Mouse (Mus musculus) lung, embryonic 16.5 days (tissue): Measurements from ENCODE around the gene Ppp2r5b. TPM values are rescaled to one million over a fixed set of nuclear protein-coding genes. Genes with fewer than 3 reads are reported as not detected.

ENCODE experiments used
- ATAC-seq: fragments of 200-750 bp; cut with Nextera tagmentation; 2 replicates; pipeline ENCODE4 v1.8.0; 2017; ENCODE audit warnings: low read depth, mild to moderate bottlenecking, moderate library complexity
- H3K27ac ChIP-seq: fragments of 300-500 bp; sonication (generic); 2 replicates; pipeline ENCODE4 v1.5.1; 2014; ENCODE audit warnings: mild to moderate bottlenecking, control low read depth, low read length
- H3K27me3 ChIP-seq: fragments of 300-500 bp; sonication (generic); 2 replicates; pipeline ENCODE4 v1.6.1; 2014; ENCODE audit warnings: low read depth, low read length, mixed read lengths; ENCODE audit not compliant: control insufficient read depth, insufficient read depth
- H3K36me3 ChIP-seq: fragments of 300-500 bp; sonication (generic); 2 replicates; pipeline ENCODE4 v1.6.1; 2014; ENCODE audit warnings: low read length; ENCODE audit not compliant: control insufficient read depth, insufficient read depth
- H3K4me1 ChIP-seq: fragments of 300-500 bp; sonication (generic); replicated peaks from 2 replicates; pipeline ENCODE4 v1.6.1; 2014; ENCODE audit warnings: low read length, mixed read lengths; ENCODE audit not compliant: control insufficient read depth, insufficient read depth
- H3K4me2 ChIP-seq: fragments of 300-500 bp; sonication (generic); 2 replicates; pipeline ENCODE4 v1.6.1; 2014; ENCODE audit warnings: low read depth, low read length, control low read depth
- H3K4me3 ChIP-seq: fragments of 300-500 bp; sonication (generic); 2 replicates; pipeline ENCODE4 v1.5.1; 2014; ENCODE audit warnings: mild to moderate bottlenecking, low read length, control low read depth
- H3K9ac ChIP-seq: fragments of 300-500 bp; sonication (generic); 2 replicates; pipeline ENCODE4 v1.6.1; 2014; ENCODE audit warnings: low read length, control low read depth
- H3K9me3 ChIP-seq: fragments of 300-500 bp; sonication (generic); 2 replicates; pipeline ENCODE4 v1.6.1; 2016; ENCODE audit warnings: low read length; ENCODE audit not compliant: control insufficient read depth
- WGBS: fragments of 180-500 bp; shearing (Covaris S2); extraction: QIAGEN DNeasy Blood & Tissue Kit; methylation state at CpG from one replicate; pipeline ENCODE4 v1.1.7; 2014; 5-methylcytosine and 5-hydroxymethylcytosine counted together
- polyA plus RNA-seq: library from polyadenylated mRNA; unstranded; fragments of >200 nt; fragmentation: Nextera tagmentation; extraction: Ambion mirVana; gene quantifications from 2 replicates; pipeline ENCODE4 v1.2.1, GENCODE M21; 2015

The Ppp2r5b gene
- polyA plus RNA-seq, 1 experiment from 2014 or later: 17.8 TPM

GRCm38 (mm10) chr19:6241274-6242107, 5.8 kb upstream of the Ppp2r5b start, which contains the start of gene Atg2a:
TSS of gene Atg2a (plus strand) at chr19:6241668.
- no peaks in the 10 kb centered on the region for H3K27me3 ChIP-seq
- under 1% methylated on average over 55 of the region's 55 CpGs for WGBS
- H3K36me3 ChIP-seq: peaks cover 6% of the 10 kb centered on the region; the same call in 1 of the 2 replicates
- H3K9ac ChIP-seq: peak within 1 kb of the TSS; percentile 97
- peak; percentile 96 for ATAC-seq
- H3K27ac ChIP-seq: peak within 1 kb of the TSS; percentile 82
- peak within 1 kb of the TSS; percentile 94 for H3K4me2 ChIP-seq
- H3K4me3 ChIP-seq: peak within 1 kb of the TSS; percentile 95
- peaks cover 8% of the 10 kb centered on the region for H3K4me1 ChIP-seq
- no peaks in the 10 kb centered on the region for H3K9me3 ChIP-seq

GRCm38 (mm10) chr19:6240725-6241124, 5.1 kb upstream of the Ppp2r5b start:
- Histone ChIP-seq H3K36me3 (peaks cover 3% of the 10 kb centered on the region; the same call in 1 of the 2 replicates), H3K9me3 (no peaks in the 10 kb centered on the region), H3K4me1 (peaks cover 8% of the 10 kb centered on the region), H3K4me2 (peak overlapping the region; percentile 43), H3K4me3 (peak overlapping the region; percentile 95), H3K27me3 (no peaks in the 10 kb centered on the region), H3K9ac (peak overlapping the region; percentile 40; the same call in 1 of the 2 replicates), H3K27ac (peak overlapping the region; percentile 21; the same call in 1 of the 2 replicates)
- WGBS: 25% methylated on average over 5 of the region's 5 CpGs
- ATAC-seq: no peak

DNA sequence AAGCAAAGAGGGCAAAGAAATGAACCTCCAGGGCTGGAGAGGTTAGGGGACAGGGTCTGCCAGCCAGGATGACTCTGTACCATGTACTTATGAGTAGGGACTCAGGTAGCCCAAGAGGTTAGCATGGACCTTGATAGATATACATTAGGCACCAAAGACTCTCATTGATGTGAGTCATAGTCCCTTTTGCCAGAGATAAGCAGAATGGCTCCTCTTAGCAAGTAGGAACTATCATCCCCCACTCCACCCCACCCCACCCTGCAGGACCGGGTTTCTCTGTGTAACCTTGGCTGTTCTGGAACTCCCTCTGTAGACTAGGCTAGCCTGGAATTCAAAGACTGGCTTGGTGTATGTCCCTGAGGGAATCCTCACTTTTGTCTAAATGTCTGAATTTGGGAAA, 4.5 kb upstream of the Ppp2r5b start:
- 37% methylated on average over 1 of the region's 1 CpGs for WGBS
- H3K27me3 ChIP-seq: no peaks in the 10 kb centered on the region
- H3K9me3 ChIP-seq: no peaks in the 10 kb centered on the region
- no peak overlapping the region for H3K4me2 ChIP-seq
- H3K27ac ChIP-seq: no peak overlapping the region
- H3K9ac ChIP-seq: no peak overlapping the region
- peaks cover 3% of the 10 kb centered on the region; the same call in 1 of the 2 replicates for H3K36me3 ChIP-seq
- ATAC-seq: no peak
- peaks cover 9% of the 10 kb centered on the region for H3K4me1 ChIP-seq
- H3K4me3 ChIP-seq: no peak overlapping the region

- Histone ChIP-seq H3K4me1 (peaks cover 20% of the 10 kb centered on the region), H3K9me3 (no peaks in the 10 kb centered on the region), H3K4me3 (no peak overlapping the region), H3K27ac (no peak overlapping the region), H3K4me2 (no peak overlapping the region), H3K36me3 (no peaks in the 10 kb centered on the region), H3K9ac (no peak overlapping the region), H3K27me3 (no peaks in the 10 kb centered on the region)
- ATAC-seq: no peak
Observed at GRCm38 (mm10) chr19:6238740-6239139, 3.1 kb upstream of the Ppp2r5b start.

DNA sequence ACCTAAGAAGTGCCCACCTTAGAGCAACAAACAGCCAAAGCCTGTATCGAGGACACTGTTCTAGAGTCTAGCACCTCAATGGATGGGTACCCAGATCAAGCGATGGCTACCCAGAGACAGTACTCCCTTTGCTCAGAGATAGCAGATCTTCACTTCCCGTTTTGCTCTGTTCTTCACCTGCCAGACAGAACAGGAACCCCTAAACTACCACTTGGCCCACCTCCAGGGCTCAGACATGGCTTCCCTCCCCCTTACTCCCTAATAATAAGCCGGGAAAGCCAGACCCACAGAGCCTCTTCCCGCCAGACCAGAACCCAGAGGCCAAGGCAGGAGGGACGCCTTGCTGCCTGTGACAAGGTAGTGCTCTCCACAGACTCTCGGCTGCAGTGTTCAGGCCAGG, 1.2 kb upstream of the Ppp2r5b start:
- 71% methylated on average over 7 of the region's 7 CpGs for WGBS
- no peak overlapping the region for H3K27ac ChIP-seq

DNA sequence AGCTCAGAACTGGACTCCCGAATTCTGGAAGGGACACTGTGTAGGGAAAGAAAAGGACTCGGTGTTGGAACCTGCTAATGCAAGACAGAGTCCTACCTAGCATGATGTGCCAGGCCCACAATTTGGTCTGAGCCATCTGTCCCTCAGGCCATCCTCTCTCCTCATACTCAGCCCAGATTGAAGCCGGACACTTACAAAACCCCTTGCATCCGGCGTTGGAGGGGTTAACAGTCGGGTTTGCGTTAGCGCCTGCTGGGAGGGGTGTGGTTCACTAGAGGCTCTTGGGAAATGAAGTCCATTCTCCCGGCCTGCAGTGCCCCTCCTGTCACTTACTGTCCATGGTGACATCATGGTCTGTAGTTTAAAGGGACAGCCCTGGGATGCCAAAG, 375 bp upstream of the Ppp2r5b start:
- Histone ChIP-seq H3K9me3 (no peaks in the 10 kb centered on the region), H3K27me3 (no peaks in the 10 kb centered on the region), H3K4me2 (peak overlapping the region; percentile 92), H3K27ac (peak overlapping the region; percentile 99), H3K9ac (peak overlapping the region; percentile 84), H3K4me1 (peaks cover 12% of the 10 kb centered on the region), H3K4me3 (peak overlapping the region; percentile 87), H3K36me3 (peaks cover 4% of the 10 kb centered on the region)
- 0% methylated on average over 9 of the region's 9 CpGs for WGBS
- ATAC-seq: peak; percentile 92

More for the DNA sequence above, 1.2 kb upstream of the Ppp2r5b start:
- H3K9me3 ChIP-seq: no peaks in the 10 kb centered on the region
- H3K4me3 ChIP-seq: no peak overlapping the region
- no peak overlapping the region for H3K4me2 ChIP-seq
- no peak for ATAC-seq
- H3K36me3 ChIP-seq: no peaks in the 10 kb centered on the region
- H3K27me3 ChIP-seq: no peaks in the 10 kb centered on the region
- no peak overlapping the region for H3K9ac ChIP-seq
- peaks cover 12% of the 10 kb centered on the region for H3K4me1 ChIP-seq

GRCm38 (mm10) chr19:6234337-6235083, 1.2 kb downstream of the Ppp2r5b start:
- 71% methylated on average over 11 of the region's 11 CpGs for WGBS
- no peaks in the 10 kb centered on the region for H3K9me3 ChIP-seq
- peak overlapping the region; percentile 92 for H3K4me2 ChIP-seq
- H3K4me1 ChIP-seq: peaks cover 12% of the 10 kb centered on the region
- ATAC-seq: no peak
- H3K27me3 ChIP-seq: no peaks in the 10 kb centered on the region
- H3K4me3 ChIP-seq: peak overlapping the region; percentile 87
- peaks cover 7% of the 10 kb centered on the region for H3K36me3 ChIP-seq
- peak overlapping the region; percentile 84 for H3K9ac ChIP-seq
- H3K27ac ChIP-seq: no peak overlapping the region

DNA sequence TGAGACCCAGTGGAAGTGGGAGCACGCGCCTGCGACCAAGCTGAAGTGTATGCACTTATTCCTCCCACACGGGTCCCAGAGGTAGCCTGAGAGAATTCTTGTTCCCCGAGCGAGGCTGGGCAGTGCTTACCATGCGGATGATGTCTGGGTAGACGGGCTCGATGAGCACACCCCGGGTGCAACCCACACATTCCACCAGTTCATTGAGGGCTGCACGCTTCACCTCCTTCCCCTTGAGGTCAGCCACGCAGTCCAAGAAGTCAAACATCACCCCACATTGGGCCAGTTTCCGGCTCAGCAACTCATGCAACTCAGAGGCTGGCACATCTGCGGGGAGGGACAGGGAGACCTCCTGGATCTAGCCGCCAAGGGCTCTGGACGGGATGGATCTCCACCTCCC, 2.0 kb downstream of the Ppp2r5b start:
- Histone ChIP-seq H3K4me3 (no peak overlapping the region), H3K36me3 (peaks cover 10% of the 10 kb centered on the region), H3K27me3 (no peaks in the 10 kb centered on the region), H3K4me2 (no peak overlapping the region), H3K9me3 (no peaks in the 10 kb centered on the region), H3K4me1 (peaks cover 12% of the 10 kb centered on the region), H3K27ac (no peak overlapping the region), H3K9ac (no peak overlapping the region)
- WGBS: 76% methylated on average over 16 of the region's 16 CpGs
- no peak for ATAC-seq

GRCm38 (mm10) chr19:6231036-6231435, 4.6 kb downstream of the Ppp2r5b start:
- Histone ChIP-seq H3K4me2 (no peak overlapping the region), H3K9me3 (no peaks in the 10 kb centered on the region), H3K9ac (no peak overlapping the region), H3K4me1 (peaks cover 12% of the 10 kb centered on the region), H3K4me3 (no peak overlapping the region), H3K27me3 (no peaks in the 10 kb centered on the region), H3K36me3 (peaks cover 12% of the 10 kb centered on the region), H3K27ac (no peak overlapping the region)
- WGBS: 77% methylated on average over 2 of the region's 2 CpGs
- ATAC-seq: no peak
